Mouse (Mus musculus) ES-Bruce4 (cell line): Measurements from ENCODE around the gene Asb6. TPM values are rescaled to one million over a fixed set of nuclear protein-coding genes. Genes with fewer than 3 reads are reported as not detected.

ENCODE experiments used
- H3K27ac ChIP-seq: 2 replicates; pipeline ENCODE4 v1.5.1; 2012; ENCODE audit warnings: low read length, inconsistent platforms; ENCODE audit not compliant: insufficient read depth
- H3K27me3 ChIP-seq: 2 replicates; pipeline ENCODE4 v1.6.1; 2012; ENCODE audit warnings: mild to moderate bottlenecking, low read length, inconsistent platforms; ENCODE audit not compliant: control insufficient read depth, poor library complexity, insufficient read depth, severe bottlenecking
- H3K36me3 ChIP-seq: 2 replicates; pipeline ENCODE4 v1.6.1; 2012; ENCODE audit warnings: inconsistent platforms, mild to moderate bottlenecking, low read length, moderate library complexity; ENCODE audit not compliant: control insufficient read depth, poor library complexity, insufficient read depth, severe bottlenecking
- H3K4me1 ChIP-seq: one replicate; pipeline ENCODE4 v1.8.1; 2011; ENCODE audit warnings: low read length; ENCODE audit not compliant: control insufficient read depth, insufficient read depth
- H3K4me3 ChIP-seq: 2 replicates; pipeline ENCODE4 v1.5.1; 2011; ENCODE audit warnings: low read depth, mild to moderate bottlenecking, low read length
- H3K9ac ChIP-seq: 2 replicates; pipeline ENCODE4 v1.6.1; 2012; ENCODE audit warnings: low read depth, mild to moderate bottlenecking, inconsistent platforms; ENCODE audit not compliant: poor library complexity, severe bottlenecking
- H3K9me3 ChIP-seq: replicated peaks from 2 replicates; pipeline ENCODE4 v1.6.1; 2012; ENCODE audit warnings: mild to moderate bottlenecking, low read length, inconsistent platforms; ENCODE audit not compliant: control insufficient read depth, poor library complexity, insufficient read depth, severe bottlenecking
- CTCF ChIP-seq: IDR thresholded peaks from one replicate; pipeline ENCODE4 v1.8.1; 2011; ENCODE audit warnings: low read depth, low read length
- EP300 ChIP-seq: IDR thresholded peaks from 2 replicates; pipeline ENCODE4 v1.6.1; 2011; ENCODE audit warnings: low read depth, low read length; ENCODE audit not compliant: insufficient read depth
- POLR2A ChIP-seq: IDR thresholded peaks from one replicate; pipeline ENCODE4 v1.8.1; 2011; ENCODE audit warnings: low read length; ENCODE audit not compliant: insufficient read depth
- polyA plus RNA-seq: library from polyadenylated mRNA; stranded (reverse); fragments of >200 nt; gene quantifications from 2 replicates; pipeline ENCODE4 v1.2.4, GENCODE M21; 2011; ENCODE audit warnings: low read depth; ENCODE audit not compliant: missing spikeins, insufficient read depth, insufficient read length

Asb6 gene
- polyA plus RNA-seq, 1 experiment, result 18.4 TPM

DNA sequence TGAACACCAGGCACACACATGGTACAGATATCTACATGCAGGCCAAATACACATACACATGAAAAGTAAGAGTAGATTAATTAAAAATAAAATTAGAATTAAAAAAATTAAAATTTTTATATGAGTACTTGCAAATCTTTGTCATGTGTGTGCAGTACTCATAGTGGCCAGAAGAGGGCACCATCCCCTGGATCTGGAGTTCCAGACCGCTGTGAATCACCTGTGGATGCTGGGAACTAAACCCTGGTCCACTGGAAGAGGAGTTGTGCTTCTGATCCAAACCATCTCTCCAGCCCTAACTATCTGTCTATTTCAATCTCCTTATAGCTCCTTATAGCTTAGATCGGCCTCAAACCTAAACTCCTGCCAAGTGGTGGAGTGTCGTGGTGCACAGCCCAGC lies 9.1 kb downstream of the Asb6 start:
- Histone ChIP-seq H3K27ac (no peak overlapping the region), H3K4me3 (no peak overlapping the region), H3K4me1 (peaks cover 6% of the 10 kb centered on the region), H3K27me3 (no peaks in the 10 kb centered on the region), H3K36me3 (peaks cover 37% of the 10 kb centered on the region), H3K9me3 (no peaks in the 10 kb centered on the region), H3K9ac (no peak overlapping the region)
- TF ChIP-seq POLR2A (no peak), EP300 (no peak), CTCF (peak; percentile 64)

DNA sequence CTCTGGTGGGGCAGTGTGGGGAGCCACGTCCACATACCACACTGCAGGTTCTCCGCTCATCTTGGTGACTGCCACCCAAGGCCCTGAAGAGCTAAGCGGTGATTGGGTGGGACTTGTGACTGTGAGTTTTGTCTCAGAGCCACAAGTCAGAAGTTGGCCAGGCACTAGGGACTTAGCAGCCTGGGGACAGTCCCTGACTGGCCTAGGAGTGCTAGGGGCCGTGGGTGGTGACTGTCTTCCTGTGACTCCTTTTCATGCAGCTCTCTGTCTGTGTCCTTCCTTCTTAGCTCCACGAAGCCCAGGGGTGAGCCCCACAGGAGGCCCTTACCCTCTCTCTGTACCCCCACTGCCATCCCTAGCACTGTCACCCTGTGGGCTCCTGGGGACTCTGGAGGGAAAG lies 10.3 kb downstream of the Asb6 start:
- peaks cover 11% of the 10 kb centered on the region for H3K4me1 ChIP-seq
- TF ChIP-seq CTCF, result no peak
- no peak for TF ChIP-seq EP300
- no peak for TF ChIP-seq POLR2A
- H3K27ac ChIP-seq, result no peak overlapping the region

GRCm38 (mm10) chr2:30816383-30816782 lies 13.8 kb downstream of the Asb6 start:
- H3K36me3 ChIP-seq, result peaks cover 28% of the 10 kb centered on the region
- TF ChIP-seq CTCF (no peak), POLR2A (no peak), EP300 (no peak)
- no peak overlapping the region for H3K4me3 ChIP-seq
- H3K27me3 ChIP-seq, result no peaks in the 10 kb centered on the region
- peaks cover 11% of the 10 kb centered on the region for H3K4me1 ChIP-seq
- peaks cover 2% of the 10 kb centered on the region; the same call in 1 of the 2 replicates for H3K9me3 ChIP-seq
- no peak overlapping the region for H3K27ac ChIP-seq
- H3K9ac ChIP-seq, result no peak overlapping the region

More for the DNA sequence above, 10.3 kb downstream of the Asb6 start:
- H3K9ac ChIP-seq, result no peak overlapping the region
- H3K4me3 ChIP-seq, result no peak overlapping the region
- no peaks in the 10 kb centered on the region for H3K9me3 ChIP-seq
- no peaks in the 10 kb centered on the region for H3K27me3 ChIP-seq
- H3K36me3 ChIP-seq, result peaks cover 34% of the 10 kb centered on the region

- Histone ChIP-seq H3K4me1 (peaks cover 4% of the 10 kb centered on the region), H3K9me3 (peaks cover 2% of the 10 kb centered on the region; the same call in 1 of the 2 replicates), H3K36me3 (peaks cover 28% of the 10 kb centered on the region), H3K4me3 (no peak overlapping the region), H3K27ac (no peak overlapping the region), H3K9ac (no peak overlapping the region), H3K27me3 (no peaks in the 10 kb centered on the region)
- TF ChIP-seq POLR2A, result no peak
These were observed 19.6 kb downstream of the Asb6 start for GRCm38 (mm10) chr2:30810573-30810972.

- peak overlapping the region; percentile 19; the same call in 1 of the 2 replicates for H3K4me3 ChIP-seq
- peaks cover 2% of the 10 kb centered on the region; the same call in 1 of the 2 replicates for H3K9me3 ChIP-seq
- no peaks in the 10 kb centered on the region for H3K27me3 ChIP-seq
- TF ChIP-seq POLR2A, result no peak
- TF ChIP-seq EP300, result no peak
- no peak overlapping the region for H3K27ac ChIP-seq
- H3K4me1 ChIP-seq, result peaks cover 2% of the 10 kb centered on the region
- no peak overlapping the region for H3K9ac ChIP-seq
- peaks cover 23% of the 10 kb centered on the region for H3K36me3 ChIP-seq
These were observed 20.6 kb downstream of the Asb6 start for GRCm38 (mm10) chr2:30809503-30809902.

GRCm38 (mm10) chr2:30808296-30808655 lies 21.9 kb downstream of the Asb6 start:
- peak overlapping the region; percentile 62 for H3K9ac ChIP-seq
- 0 out of 2 replicates have a peak overlapping the region, but pooled peaks have one; percentile 1 for H3K27ac ChIP-seq
- peaks cover 20% of the 10 kb centered on the region for H3K36me3 ChIP-seq
- peaks cover 2% of the 10 kb centered on the region; the same call in 1 of the 2 replicates for H3K9me3 ChIP-seq
- peak overlapping the region; percentile 86 for H3K4me3 ChIP-seq
- TF ChIP-seq EP300 (no peak), CTCF (no peak), POLR2A (no peak)
- H3K27me3 ChIP-seq, result no peaks in the 10 kb centered on the region
- H3K4me1 ChIP-seq, result peaks cover 2% of the 10 kb centered on the region
